Mouse (Mus musculus): Measurements from ENCODE around the gene Lbx1.

DNA sequence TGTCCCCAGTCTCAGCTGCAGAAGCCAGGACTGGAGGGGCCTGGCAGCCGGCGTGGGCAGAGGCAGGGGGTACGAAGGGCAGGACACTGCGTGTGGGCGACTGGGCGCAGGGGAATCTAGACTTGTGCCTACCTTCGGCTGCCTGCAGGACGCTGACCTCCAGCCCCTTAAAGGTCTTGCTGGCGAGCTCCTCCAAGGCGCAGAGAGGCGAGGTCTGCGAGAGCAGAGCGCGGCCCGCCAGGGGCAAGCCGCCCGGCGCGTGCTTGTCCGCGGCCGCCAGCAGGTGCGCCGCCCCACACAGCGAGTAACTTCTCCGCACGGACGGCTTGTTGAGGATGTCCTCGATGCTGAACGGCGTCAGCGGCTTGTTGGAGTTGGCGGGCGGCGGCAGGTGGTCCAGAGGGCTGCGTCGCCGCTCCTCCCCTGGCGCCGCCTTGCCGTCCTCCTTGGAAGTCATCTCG, 811 bp downstream of the Lbx1 start:
- no peak for TF ChIP-seq CTCF (IDR thresholded peaks at IDR 0.05; ENCODE audit: low read depth)
- no peak for TF ChIP-seq EP300 (IDR thresholded peaks at IDR 0.05; ENCODE audit: low read depth)
